Mouse (Mus musculus) yolk sac, embryonic 10.5 days (tissue): Measurements from ENCODE around the gene Mst1.

Experiments used
- DNase-seq: peaks from one replicate; pipeline ENCODE4 v3.0.0-alpha.2; 2017; ENCODE audit warnings: low spot score

Gene Mst1

DNA sequence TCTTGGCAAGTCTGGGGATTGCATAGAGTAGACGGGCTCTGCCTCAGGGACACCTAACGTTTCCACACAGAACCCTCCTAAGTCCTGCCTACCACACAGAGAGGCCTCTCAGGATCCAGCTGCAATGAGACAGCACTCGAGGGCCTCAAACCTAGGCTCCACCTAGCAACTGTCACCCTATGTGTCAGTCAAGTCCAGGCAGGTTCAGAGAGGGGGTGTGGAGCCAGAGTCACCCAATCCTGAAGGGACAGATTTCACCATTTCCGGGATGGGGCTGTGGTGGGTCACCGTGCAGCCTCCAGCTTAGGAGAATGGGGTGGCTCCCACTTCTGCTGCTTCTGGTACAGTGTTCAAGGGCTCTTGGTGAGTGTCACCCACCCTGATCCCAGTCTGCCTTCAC lies at the start of gene Mst1:
Mst1 (plus strand) TSS at position 269 of the 400 bp plus-strand sequence.
- no peak for DNase-seq

DNA sequence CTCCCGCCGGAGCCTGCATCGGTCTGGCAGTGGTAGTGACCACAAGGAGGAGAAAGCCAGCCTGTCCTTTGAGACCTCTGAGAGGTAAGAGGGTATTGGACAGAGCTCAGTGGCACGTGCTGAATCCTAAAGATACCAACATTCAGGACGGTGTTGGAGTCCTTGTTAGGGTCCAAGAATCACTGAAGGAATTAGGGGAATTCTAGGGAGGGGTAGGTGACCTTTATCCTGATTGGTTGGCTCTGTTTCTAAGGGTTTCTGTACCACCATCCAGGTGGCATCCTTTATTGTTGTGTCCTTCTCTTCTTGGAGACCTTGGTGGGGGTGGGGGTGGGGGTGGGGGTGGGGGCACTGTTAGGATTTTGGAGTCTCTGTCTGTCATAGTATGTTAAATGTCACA lies 48.1 kb upstream of the Mst1 start:
- no peak for DNase-seq

DNA sequence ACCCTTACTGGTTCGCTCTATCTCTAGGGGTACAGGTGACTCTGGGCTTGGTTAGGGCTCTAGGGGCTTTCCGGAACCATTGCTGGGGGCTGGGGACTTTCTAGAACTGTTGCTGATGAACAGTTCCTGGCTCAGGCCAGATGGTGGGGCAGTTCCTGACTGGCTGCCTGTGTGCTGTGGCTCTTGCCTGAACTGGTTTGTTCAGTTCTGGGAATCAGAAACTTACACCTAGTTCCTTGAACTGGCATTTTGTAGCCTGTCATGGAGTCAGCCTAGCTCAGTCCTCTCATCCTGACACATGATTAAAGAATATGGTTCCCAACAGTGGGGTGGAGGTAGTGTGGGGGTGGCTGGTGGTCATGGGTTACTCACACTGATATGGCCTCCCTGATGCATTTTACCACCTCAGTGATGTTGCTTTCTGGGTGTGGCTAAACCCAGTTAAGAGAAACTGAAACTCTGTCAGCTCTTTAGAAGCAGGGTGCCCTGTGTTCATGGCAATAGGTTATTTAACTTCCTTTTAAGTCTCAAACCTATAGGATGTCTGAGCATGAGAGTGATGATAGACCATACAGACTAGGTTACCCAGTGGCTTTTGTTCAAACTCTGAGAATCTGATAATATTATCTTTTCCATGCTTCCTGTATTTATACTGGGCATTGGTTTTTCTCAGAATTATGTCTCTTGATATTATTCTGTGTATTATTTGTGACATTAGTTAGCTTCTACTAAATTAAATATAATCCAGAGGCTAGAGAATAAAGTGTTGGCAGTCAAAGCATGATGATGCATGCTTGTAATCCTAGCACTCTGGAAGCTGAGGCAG lies 44.7 kb upstream of the Mst1 start:
- no peak for DNase-seq

- no peak for DNase-seq
Observed at GRCm38 (mm10) chr9:108044751-108045492, 35.3 kb upstream of the Mst1 start.

DNA sequence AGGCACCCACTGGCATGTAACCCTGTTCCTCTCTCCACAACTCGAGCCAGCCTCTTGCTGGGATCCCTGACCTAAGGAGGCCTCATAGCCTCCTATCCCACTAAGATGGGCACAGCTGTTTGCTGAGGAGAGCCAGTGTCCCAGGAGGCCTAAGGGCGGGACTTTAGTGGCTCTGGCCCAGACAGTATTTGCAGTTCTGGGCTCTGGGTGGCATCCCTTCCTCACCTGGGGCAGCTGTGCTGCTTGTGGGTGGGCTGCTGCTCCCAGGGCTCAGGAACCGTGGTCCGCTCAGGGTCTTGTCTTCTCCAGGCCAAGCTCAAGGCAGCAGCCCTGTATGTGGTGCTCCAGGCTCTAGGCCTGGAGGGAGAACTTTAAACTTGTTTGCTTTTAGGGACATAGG lies 33.7 kb upstream of the Mst1 start:
- DNase-seq = no peak

DNA sequence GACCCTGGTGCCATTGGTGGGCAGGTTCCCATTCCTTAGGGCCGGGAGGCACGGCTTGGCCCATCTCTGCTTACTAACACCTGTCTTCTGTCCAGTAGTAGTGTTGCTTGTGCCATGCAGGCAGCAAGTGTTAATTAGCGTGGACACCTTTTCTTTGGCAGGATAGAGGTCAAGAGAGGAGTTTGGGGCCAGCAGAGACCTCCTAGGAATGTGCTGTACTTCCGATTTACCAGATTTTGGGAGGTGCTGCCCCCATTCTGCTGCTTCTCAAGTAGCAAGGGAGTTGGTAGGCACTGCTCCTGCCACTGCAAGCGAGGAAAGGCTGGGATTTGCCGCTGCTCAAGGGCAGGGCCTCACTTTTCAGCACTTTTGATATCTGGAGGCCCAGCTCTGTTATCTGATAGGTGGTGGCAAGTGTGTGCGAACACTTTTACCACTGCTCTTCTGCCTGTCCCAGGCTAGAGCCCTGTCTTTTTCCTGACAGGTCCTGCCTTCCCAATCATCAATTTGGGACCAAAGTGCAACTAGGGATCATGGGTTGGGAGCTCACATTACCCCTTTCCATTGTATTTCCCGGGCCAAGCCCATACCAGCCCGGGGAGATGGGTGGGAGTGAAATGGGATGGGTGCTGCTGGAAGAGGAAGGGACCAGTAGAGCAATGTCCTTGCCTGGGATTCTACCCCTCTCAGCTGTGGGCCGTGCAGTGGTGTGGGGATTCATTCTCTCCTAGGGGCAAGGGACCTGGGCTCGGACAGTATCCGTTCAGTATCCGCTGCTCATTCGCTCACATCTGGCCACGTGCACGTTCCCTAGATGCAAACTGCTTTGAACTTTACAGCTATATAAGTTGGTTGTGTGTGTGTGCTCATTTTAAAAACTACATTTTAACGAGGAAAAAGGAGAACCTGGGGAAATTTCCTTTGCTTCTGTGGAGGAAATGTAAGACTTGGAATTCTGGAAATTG lies 32.4 kb upstream of the Mst1 start:
- no peak for DNase-seq

DNA sequence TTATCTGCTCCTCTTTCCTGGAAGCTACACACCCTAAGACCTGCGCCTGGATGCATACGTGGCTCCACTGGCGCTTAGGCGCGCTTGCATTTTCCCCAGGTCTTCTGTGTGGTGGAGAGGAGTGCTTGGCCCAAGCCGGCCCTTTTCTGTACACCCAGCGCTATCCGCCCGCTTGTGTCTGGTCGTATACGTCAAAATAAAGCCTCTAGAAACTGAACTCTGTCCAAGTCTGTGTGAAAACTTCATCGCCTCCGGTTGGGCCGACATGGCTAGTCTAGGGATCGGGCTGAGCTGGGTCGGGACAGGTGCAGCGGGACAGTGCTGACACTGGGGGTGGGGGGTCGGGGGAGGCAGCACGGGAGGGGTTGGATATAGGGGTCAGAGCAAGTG lies 31.7 kb upstream of the Mst1 start:
- DNase-seq = no peak

- DNase-seq = peak; percentile 98
Observed at GRCm38 (mm10) chr9:108049016-108049455, 31.2 kb upstream of the Mst1 start, which contains the start of gene Gmppb. Gene Gmppb, plus strand, starts transcription at chr9:108049242.

GRCm38 (mm10) chr9:108049561-108050251 lies 30.5 kb upstream of the Mst1 start:
- DNase-seq = peak; percentile 62

DNA sequence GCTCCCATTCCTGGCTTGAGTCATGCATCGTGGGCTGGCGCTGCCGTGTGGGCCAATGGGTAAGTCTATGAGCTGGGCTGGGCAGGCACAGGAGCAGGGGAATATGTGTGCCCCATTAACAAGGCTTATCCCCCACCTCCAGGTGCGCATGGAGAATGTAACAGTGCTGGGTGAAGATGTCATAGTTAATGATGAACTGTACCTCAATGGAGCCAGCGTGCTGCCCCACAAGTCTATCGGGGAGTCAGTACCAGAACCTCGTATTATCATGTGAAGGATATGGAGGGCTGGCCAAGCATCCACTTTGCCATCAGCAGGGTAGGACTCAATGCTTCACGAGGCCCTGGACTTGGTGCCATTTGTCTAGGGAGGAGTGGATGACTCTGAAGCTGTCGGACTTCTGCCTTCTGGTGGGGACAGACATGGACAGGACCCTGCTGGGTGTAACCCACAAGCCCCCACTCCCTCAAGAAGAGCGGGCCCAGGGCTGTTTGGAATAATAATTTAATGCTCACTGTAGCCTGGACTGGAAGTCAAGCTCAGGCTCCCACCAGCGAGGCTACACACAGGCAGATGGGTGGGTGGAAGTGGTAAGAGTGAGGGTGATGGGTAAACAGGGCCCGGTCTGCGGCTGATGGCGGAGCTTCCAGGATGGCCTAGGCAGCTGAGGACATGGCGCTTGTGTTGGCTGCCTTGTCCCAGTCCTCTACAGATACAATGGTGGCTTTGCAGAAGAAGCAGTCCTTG lies 28.9 kb upstream of the Mst1 start:
- DNase-seq = no peak

DNA sequence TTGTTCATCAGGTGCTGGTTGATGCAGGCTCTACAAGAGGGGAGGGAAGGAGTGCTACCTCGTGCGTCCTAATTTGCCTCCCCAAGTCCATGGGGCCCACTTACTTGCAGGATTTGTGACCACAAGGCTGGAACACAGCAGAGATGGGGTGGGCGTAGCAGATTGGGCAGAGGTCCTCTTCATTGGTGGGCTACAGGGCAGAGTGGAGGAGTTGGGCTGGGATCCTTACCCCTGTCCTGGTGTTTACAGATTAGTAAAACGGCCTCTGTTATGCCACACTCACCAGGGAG lies 28.4 kb upstream of the Mst1 start:
- DNase-seq = no peak

- DNase-seq = no peak
Observed at GRCm38 (mm10) chr9:108052411-108052810, 27.8 kb upstream of the Mst1 start.

DNA sequence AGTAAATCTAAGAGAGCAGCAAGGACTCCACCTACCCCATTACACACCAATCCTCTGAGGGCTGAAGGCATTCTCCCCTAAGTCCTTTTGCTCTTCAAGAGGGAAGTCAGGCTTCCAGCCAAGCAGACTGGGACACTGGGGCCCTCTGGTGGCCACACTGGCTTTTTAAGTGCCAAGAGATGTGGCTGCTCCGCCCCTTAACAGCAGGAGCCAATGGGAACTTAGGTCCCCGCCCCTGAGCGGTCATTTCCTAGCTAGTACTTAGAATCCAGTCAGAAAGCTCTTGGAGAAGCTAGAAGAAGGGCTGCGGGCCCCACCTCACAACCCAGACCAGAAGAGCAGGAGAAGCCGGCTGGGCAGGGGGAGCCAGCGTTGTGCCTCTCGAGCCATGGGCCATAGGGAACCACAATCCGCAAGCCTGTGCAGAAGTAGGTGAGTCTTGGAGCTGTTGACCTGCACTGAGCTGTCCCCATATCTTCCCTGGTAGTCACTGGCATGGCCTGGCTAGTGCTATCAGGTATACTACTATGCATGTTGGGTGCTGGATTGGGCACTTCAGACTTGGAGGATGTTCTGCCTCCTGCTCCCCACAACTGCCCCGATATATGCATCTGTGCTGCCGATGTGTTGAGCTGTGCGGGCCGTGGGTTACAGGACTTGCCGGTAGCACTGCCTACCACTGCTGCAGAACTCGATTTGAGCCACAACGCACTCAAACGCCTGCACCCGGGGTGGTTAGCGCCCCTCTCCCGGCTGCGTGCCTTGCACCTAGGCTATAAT lies 27.2 kb upstream of the Mst1 start, which contains the start of gene Amigo3:
Amigo3 (plus strand) TSS at position 275 of the 780 bp plus-strand sequence.
- peak; percentile 94 for DNase-seq

GRCm38 (mm10) chr9:108053665-108054225 lies 26.5 kb upstream of the Mst1 start:
- no peak for DNase-seq

DNA sequence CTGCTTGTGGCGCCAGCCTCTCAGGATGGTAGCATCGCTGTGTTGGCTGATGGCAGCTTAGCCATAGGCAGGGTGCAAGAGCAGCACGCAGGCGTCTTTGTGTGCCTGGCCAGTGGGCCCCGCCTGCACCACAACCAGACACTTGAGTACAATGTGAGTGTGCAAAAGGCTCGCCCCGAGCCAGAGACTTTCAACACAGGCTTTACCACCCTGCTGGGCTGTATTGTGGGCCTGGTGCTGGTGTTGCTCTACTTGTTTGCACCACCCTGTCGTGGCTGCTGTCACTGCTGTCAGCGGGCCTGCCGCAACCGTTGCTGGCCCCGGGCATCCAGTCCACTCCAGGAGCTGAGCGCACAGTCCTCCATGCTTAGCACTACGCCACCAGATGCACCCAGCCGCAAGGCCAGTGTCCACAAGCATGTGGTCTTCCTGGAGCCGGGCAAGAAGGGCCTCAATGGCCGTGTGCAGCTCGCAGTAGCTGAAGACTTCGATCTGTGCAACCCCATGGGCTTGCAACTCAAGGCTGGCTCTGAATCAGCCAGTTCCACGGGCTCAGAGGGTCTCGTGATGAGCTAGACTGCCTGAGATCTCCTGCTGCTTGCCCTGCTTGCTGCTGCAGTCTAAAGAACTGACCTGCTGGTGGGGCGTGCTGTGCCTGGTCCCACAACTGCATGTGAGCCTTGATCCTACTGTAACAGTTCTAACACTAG lies 25.8 kb upstream of the Mst1 start:
- DNase-seq = no peak

DNA sequence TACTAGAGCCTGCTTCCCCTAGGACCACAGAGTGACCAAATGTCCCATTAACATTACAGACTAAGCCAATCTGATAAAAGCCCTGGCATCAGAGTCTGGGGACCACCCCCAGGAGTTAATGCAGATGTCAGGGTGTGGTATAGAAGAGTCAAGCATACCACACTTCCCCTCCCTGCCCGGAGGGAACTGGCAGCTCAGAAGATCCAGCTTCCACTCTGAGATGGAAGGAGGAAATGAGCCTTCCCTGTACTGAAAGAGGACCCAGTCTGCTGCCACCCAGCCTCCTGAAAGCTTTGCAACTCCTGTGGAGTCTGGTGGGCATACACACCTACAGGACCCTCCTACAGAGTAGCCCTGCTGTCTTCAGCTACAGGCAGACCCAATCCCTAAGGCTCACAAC lies 25.2 kb upstream of the Mst1 start:
- no peak for DNase-seq

DNA sequence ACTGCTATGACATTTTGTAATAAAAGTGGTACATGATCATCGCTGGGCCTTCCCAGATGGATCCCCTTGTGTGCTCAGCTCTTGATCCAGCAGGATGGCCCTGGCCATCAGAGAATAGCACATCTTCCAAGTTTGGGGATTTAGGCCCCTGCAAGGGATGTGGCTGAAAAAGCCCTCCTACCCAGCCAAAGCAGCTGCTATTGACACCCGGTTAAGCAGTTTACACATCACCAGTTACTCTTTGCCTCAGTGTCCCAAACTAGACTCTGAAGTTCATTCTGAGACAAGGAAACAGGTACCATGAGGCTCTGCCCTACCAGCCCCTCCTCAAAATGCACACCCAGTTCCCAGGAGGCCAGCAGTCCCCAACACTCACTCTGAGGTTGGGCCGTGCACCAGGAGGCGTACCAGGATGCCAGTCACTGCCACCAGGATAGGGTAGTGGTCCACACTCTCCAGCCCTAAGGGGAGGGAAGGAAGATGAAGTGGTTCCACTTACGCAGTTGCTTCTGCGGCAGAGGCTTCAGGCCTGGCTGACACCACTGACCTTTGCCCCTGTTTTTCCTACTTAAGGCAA lies 24.5 kb upstream of the Mst1 start:
- DNase-seq = no peak

GRCm38 (mm10) chr9:108056361-108057261 lies 23.6 kb upstream of the Mst1 start:
- DNase-seq = no peak
